Mouse (Mus musculus) bone marrow, adult 2 months (tissue): ENCODE results near the gene Rhbg.
"Not testable (repeated sequence)": the region's sequence is repeated elsewhere in the genome, so short reads cannot be mapped to it uniquely, and the experiment has no call there.

ENCODE experiments used
- CTCF ChIP-seq: fragments of 200-500 bp; IDR thresholded peaks from 2 replicates; pipeline ENCODE4 v1.5.1; 2011; ENCODE audit warnings: low read length, control low read depth; ENCODE audit not compliant: control insufficient read depth, insufficient read depth
- POLR2A ChIP-seq: fragments of 200-500 bp; IDR thresholded peaks from 2 replicates; pipeline ENCODE4 v1.6.1; 2011; ENCODE audit warnings: low read depth, mild to moderate bottlenecking, control low read depth, low read length, borderline replicate concordance; ENCODE audit not compliant: control insufficient read depth

- not testable (repeated sequence) for TF ChIP-seq CTCF, POLR2A
Observed at GRCm38 (mm10) chr3:88295272-88295671, 40.8 kb upstream of the Rhbg start.
